In the genomic region with DNA sequence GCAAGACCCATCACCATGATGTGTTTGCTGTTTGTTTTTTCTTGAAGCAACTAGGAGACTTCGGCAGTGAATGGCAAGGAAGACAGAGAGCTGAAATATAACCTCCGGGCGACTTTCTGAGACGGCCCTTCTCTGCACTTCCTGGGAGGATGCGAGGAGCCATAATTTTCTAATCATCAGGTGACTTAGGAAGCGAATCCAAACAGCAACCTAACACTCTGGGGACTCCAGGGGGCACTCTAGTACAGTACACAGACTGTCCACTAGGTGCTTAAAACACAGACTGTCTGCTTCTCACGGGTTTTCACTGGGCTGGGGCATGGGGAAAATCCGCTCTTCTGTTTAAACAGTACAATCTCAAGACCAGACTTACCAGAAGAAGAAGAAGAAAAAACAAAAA, we compare ENCODE assay signal across 8 mouse cellular contexts. TPM values are rescaled to one million over a fixed set of nuclear protein-coding genes. Genes with fewer than 3 reads are reported as not detected.
DNase-seq lines count a peak whose midpoint lies in the region; ATAC-seq and TF ChIP-seq lines count a peak whose summit lies in the region.
"Had no signal": no experiment of that assay in that cellular context is flagged by ENCODE, and none has a peak within 500 bp of the region (broad histone marks: within the 10 kb centered on the region; RNA-seq: fewer than 3 reads in every experiment).

No protein-coding gene starts in this region.

- H3K27ac ChIP-seq in MEL (ENCODE audit: control insufficient read depth, low read depth, low read length), result no peak overlapping the region
- no peak overlapping the region for H3K27ac ChIP-seq in bone marrow, adult 2 months (ENCODE audit: control insufficient read depth, insufficient read depth, low read depth, low read length, poor library complexity)
- no peak overlapping the region for H3K27ac ChIP-seq in lung, embryonic 14.5 days (ENCODE audit: low read depth)
- H3K27ac ChIP-seq: lung, embryonic 15.5 days had no signal

- TF ChIP-seq EP300 in MEL (IDR thresholded peaks at IDR 0.05; ENCODE audit: low read depth in 1 of 2, low read length in 2 of 2), result no peak

- no peak overlapping the region for H3K4me3 ChIP-seq in MEL (ENCODE audit: control insufficient read depth in 1 of 2, insufficient read depth in 1 of 2, low read depth in 2 of 2, low read length in 2 of 2)
- no peak overlapping the region for H3K4me3 ChIP-seq in bone marrow, adult 2 months (replicated peaks; ENCODE audit: control insufficient read depth, low read depth, low read length)
- H3K4me3 ChIP-seq in lung, embryonic 14.5 days (ENCODE audit: low read depth, low read length), result no peak overlapping the region
- H3K4me3 ChIP-seq: lung, embryonic 15.5 days had no signal

- no peaks in the 10 kb centered on the region for H3K9me3 ChIP-seq in MEL (replicated peaks; ENCODE audit: insufficient read depth, low read length)
- no peaks in the 10 kb centered on the region for H3K9me3 ChIP-seq in lung, embryonic 14.5 days (ENCODE audit: low read depth, low read length)
- H3K9me3 ChIP-seq: lung, embryonic 15.5 days had no signal

- peak; percentile 94 for TF ChIP-seq RAD21 in MEL (IDR thresholded peaks at IDR 0.05; ENCODE audit: low read depth, low read length)

- peak; percentile 82 for DNase-seq in MEL (ENCODE audit: low read depth, low spot score)
- DNase-seq in heart, postnatal 10 days, result peak; percentile 71 to 81
- peak; percentile 75 to 84 for DNase-seq in kidney, postnatal 4 days
- DNase-seq in lung, embryonic 14.5 days, result peak; percentile 87
- DNase-seq in retina, postnatal 1 day, result peak; percentile 92

- H3K36me3 ChIP-seq in MEL (ENCODE audit: control insufficient read depth in 1 of 2, insufficient read depth in 2 of 2, low read length in 2 of 2), result peaks cover 0 to 9% of the 10 kb centered on the region in 2 experiments; a peak in 2 of 4 replicates
- H3K36me3 ChIP-seq in lung, embryonic 14.5 days (ENCODE audit: insufficient read depth), result no peaks in the 10 kb centered on the region
- H3K36me3 ChIP-seq: lung, embryonic 15.5 days had no signal

- no peak overlapping the region for H3K4me2 ChIP-seq in lung, embryonic 14.5 days
- H3K4me2 ChIP-seq: lung, embryonic 15.5 days had no signal

- no peaks in the 10 kb centered on the region for H3K27me3 ChIP-seq in MEL (ENCODE audit: control insufficient read depth in 1 of 2, insufficient read depth in 2 of 2, low read length in 2 of 2)
- peaks cover 19% of the 10 kb centered on the region for H3K27me3 ChIP-seq in lung, embryonic 14.5 days (ENCODE audit: insufficient read depth, low read length)

- TF ChIP-seq POLR2A in MEL (IDR thresholded peaks at IDR 0.05; ENCODE audit: control insufficient read depth in 1 of 2, insufficient read depth in 1 of 2, low read depth in 1 of 2, low read length in 2 of 2, poor library complexity in 1 of 2), result no peak
- no peak for TF ChIP-seq POLR2A in bone marrow, adult 2 months (IDR thresholded peaks at IDR 0.05; ENCODE audit: borderline replicate concordance, control insufficient read depth, low read depth, low read length)

- WGBS in bone marrow, adult 2 months, result 3% methylated on average over 8 of the region's 8 CpGs
- 5% methylated on average over 8 of the region's 8 CpGs for WGBS in lung, embryonic 14.5 days

- H3K9ac ChIP-seq in MEL (ENCODE audit: control insufficient read depth, low read depth, low read length, poor library complexity, severe bottlenecking), result no peak overlapping the region
- no peak overlapping the region for H3K9ac ChIP-seq in lung, embryonic 14.5 days
- H3K9ac ChIP-seq: lung, embryonic 15.5 days had no signal

- H3K79me2 ChIP-seq in MEL (ENCODE audit: control insufficient read depth, insufficient read depth, low read length, poor library complexity), result no peaks in the 10 kb centered on the region

- TF ChIP-seq CTCF in MEL (IDR thresholded peaks at IDR 0.05 in 2 of 3, conservative IDR thresholded peaks at IDR 0.05 in 1 of 3; ENCODE audit: control insufficient read depth in 1 of 3, insufficient read depth in 1 of 3, low read depth in 2 of 3, low read length in 3 of 3, poor library complexity in 1 of 3, severe bottlenecking in 1 of 3), result peak in 2 of 3 experiments; percentile 72 to 73; a peak in 5 of 6 replicates
- peak; percentile 50 for TF ChIP-seq CTCF in bone marrow, adult 2 months (IDR thresholded peaks at IDR 0.05; ENCODE audit: control insufficient read depth, insufficient read depth, low read length)
- peak; percentile 95 for TF ChIP-seq CTCF in lung, embryonic 14.5 days (IDR thresholded peaks at IDR 0.05; ENCODE audit: low read depth)

- intact Hi-C loops in heart, postnatal 10 days (cut with DNase I), result loop anchor here (1.0 to 2.0 kb wide), 2 partner anchors 71 to 120 kb away; no protein-coding TSS in a partner anchor

- H3K4me1 ChIP-seq in MEL (ENCODE audit: control insufficient read depth in 1 of 2, insufficient read depth in 2 of 2, low read length in 2 of 2), result peaks cover 6 to 17% of the 10 kb centered on the region in 2 experiments; a peak in 3 of 4 replicates
- no peaks in the 10 kb centered on the region for H3K4me1 ChIP-seq in bone marrow, adult 2 months (ENCODE audit: control insufficient read depth, insufficient read depth, low read length)
- H3K4me1 ChIP-seq in lung, embryonic 14.5 days (ENCODE audit: insufficient read depth), result peaks cover 4% of the 10 kb centered on the region; the same call in 1 of the 2 replicates

- ATAC-seq in erythroblast, adult 5-6 weeks (replicated peaks; ENCODE audit: low FRiP score, poor library complexity, severe bottlenecking), result peak; percentile 78
- peak; percentile 40; the same call in 1 of the 2 replicates for ATAC-seq in lung, embryonic 14.5 days (ENCODE audit: insufficient read depth)

TF ChIP-seq in MEL, 35 proteins besides CTCF, POLR2A, EP300 and RAD21 (continues in another document):
- TF ChIP-seq MEF2A (IDR thresholded peaks at IDR 0.05; ENCODE audit: extremely low read depth, insufficient replicate concordance, low read depth, low read length, poor library complexity, severe bottlenecking), result no peak
- TF ChIP-seq SIN3A (IDR thresholded peaks at IDR 0.05; ENCODE audit: low read length), result peak; percentile 60; the same call in 1 of the 2 replicates
- no peak for TF ChIP-seq MYB (IDR thresholded peaks at IDR 0.05; ENCODE audit: low read depth, low read length)
- TF ChIP-seq NELFE (IDR thresholded peaks at IDR 0.05; ENCODE audit: low read depth, low read length), result no peak
- TF ChIP-seq ELF1 (IDR thresholded peaks at IDR 0.05; ENCODE audit: low read depth, low read length), result no peak
- TF ChIP-seq CHD1 (IDR thresholded peaks at IDR 0.05; ENCODE audit: low read depth, low read length), result no peak
- TF ChIP-seq RCOR1 (IDR thresholded peaks at IDR 0.05; ENCODE audit: low read depth, low read length), result no peak
- no peak for TF ChIP-seq MXI1 (IDR thresholded peaks at IDR 0.05; ENCODE audit: low read depth, low read length)
- peak; percentile 91 for TF ChIP-seq ZC3H11A (IDR thresholded peaks at IDR 0.05; ENCODE audit: low read depth, low read length)
- no peak for TF ChIP-seq MAX (IDR thresholded peaks at IDR 0.05; ENCODE audit: low read length)
- TF ChIP-seq POLR2AphosphoS2 (IDR thresholded peaks at IDR 0.05; ENCODE audit: low read length), result no peak
- peak; percentile 97 for TF ChIP-seq SMC3 (IDR thresholded peaks at IDR 0.05; ENCODE audit: low read depth, low read length)
- no peak for TF ChIP-seq USF2 (IDR thresholded peaks at IDR 0.05; ENCODE audit: borderline replicate concordance in 1 of 2, insufficient read depth in 1 of 2, low read depth in 1 of 2, low read length in 2 of 2)
- TF ChIP-seq ZKSCAN1 (IDR thresholded peaks at IDR 0.05; ENCODE audit: low read depth, low read length), result no peak
- TF ChIP-seq ZMIZ1 (IDR thresholded peaks at IDR 0.05; ENCODE audit: low read depth, low read length), result no peak
- TF ChIP-seq MYC (IDR thresholded peaks at IDR 0.05; ENCODE audit: low read depth, low read length), result no peak
- no peak for TF ChIP-seq ETS1 (IDR thresholded peaks at IDR 0.05; ENCODE audit: low read depth, low read length)
- TF ChIP-seq E2F4 (IDR thresholded peaks at IDR 0.05; ENCODE audit: borderline replicate concordance, low read depth, low read length), result no peak

RNA-seq across cellular contexts. Expression of a gene that starts 3.5 kb away (rescaled TPM):
- 0.12 and 0.13 TPM in 2 replicates for total RNA-seq in MEL (2012; rRNA removed)
- polyA plus RNA-seq in MEL (2012; ENCODE audit: insufficient read depth in 1 of 2, insufficient read length in 2 of 2, low read depth in 1 of 2, low replicate concordance in 2 of 2, missing spikeins in 1 of 2), result under 1 TPM in 1 of 2 experiments, not detected in 1; 0.72 TPM
- 0.50 TPM in 1 of 2 replicates, not detected in the other for polyA plus RNA-seq in bone marrow, adult 2 months (2011; ENCODE audit: insufficient read depth, insufficient read length, low replicate concordance, missing spikeins)
- total RNA-seq in erythroblast, adult 5-6 weeks (2015; ENCODE audit: low replicate concordance), result not detected in 2 replicates
- 0.84 TPM in 1 of 2 replicates, not detected in the other for total RNA-seq in erythroblast, adult 5-6 weeks (2017; ENCODE audit: low replicate concordance)
- 1 to 10 TPM; 1.2 to 1.3 TPM for total RNA-seq in heart, postnatal 10 days (2021)
- 1.9 and 2.3 TPM in 2 replicates for polyA plus RNA-seq in lung, embryonic 14.5 days (2014; fragmentation: Nextera tagmentation; extraction: Ambion mirVana)

RNA-seq across cellular contexts. Expression of a gene that starts 7.1 kb away (rescaled TPM):
- total RNA-seq in MEL (2012; rRNA removed), result 205 and 210 TPM in 2 replicates
- polyA plus RNA-seq in MEL (2012; ENCODE audit: insufficient read depth in 1 of 2, insufficient read length in 2 of 2, low read depth in 1 of 2, low replicate concordance in 2 of 2, missing spikeins in 1 of 2), result 1,000 to 10,000 TPM in 1 of 2 experiments, 100 to 1,000 TPM in 1; 551 to 1,030 TPM
- polyA plus RNA-seq in bone marrow, adult 2 months (2011; ENCODE audit: insufficient read depth, insufficient read length, low replicate concordance, missing spikeins), result 63.9 and 78.0 TPM in 2 replicates
- 44.5 and 51.5 TPM in 2 replicates for total RNA-seq in erythroblast, adult 5-6 weeks (2015; ENCODE audit: low replicate concordance)
- total RNA-seq in erythroblast, adult 5-6 weeks (2017; ENCODE audit: low replicate concordance), result 19.8 and 27.0 TPM in 2 replicates
- total RNA-seq in heart, postnatal 10 days (2021), result 100 to 1,000 TPM; 586 to 605 TPM
- 136 and 151 TPM in 2 replicates for polyA plus RNA-seq in lung, embryonic 14.5 days (2014; fragmentation: Nextera tagmentation; extraction: Ambion mirVana)

RNA-seq across cellular contexts. Expression of a gene that starts 17.2 kb away (rescaled TPM):
- 425 and 556 TPM in 2 replicates for total RNA-seq in MEL (2012; rRNA removed)
- polyA plus RNA-seq in MEL (2012; ENCODE audit: insufficient read depth in 1 of 2, insufficient read length in 2 of 2, low read depth in 1 of 2, low replicate concordance in 2 of 2, missing spikeins in 1 of 2), result 1,000 to 10,000 TPM in 1 of 2 experiments, 100 to 1,000 TPM in 1; 594 to 1,867 TPM
- 187 and 375 TPM in 2 replicates for polyA plus RNA-seq in bone marrow, adult 2 months (2011; ENCODE audit: insufficient read depth, insufficient read length, low replicate concordance, missing spikeins)
- 86.7 and 101 TPM in 2 replicates for total RNA-seq in erythroblast, adult 5-6 weeks (2015; ENCODE audit: low replicate concordance)
- total RNA-seq in erythroblast, adult 5-6 weeks (2017; ENCODE audit: low replicate concordance), result 84.8 and 111 TPM in 2 replicates
- total RNA-seq in heart, postnatal 10 days (2021), result 10 to 100 TPM; 43.5 to 50.4 TPM
- polyA plus RNA-seq in lung, embryonic 14.5 days (2014; fragmentation: Nextera tagmentation; extraction: Ambion mirVana), result 303 and 318 TPM in 2 replicates
